ENCODE assay signal across 9 mouse cellular contexts in the genomic region with DNA sequence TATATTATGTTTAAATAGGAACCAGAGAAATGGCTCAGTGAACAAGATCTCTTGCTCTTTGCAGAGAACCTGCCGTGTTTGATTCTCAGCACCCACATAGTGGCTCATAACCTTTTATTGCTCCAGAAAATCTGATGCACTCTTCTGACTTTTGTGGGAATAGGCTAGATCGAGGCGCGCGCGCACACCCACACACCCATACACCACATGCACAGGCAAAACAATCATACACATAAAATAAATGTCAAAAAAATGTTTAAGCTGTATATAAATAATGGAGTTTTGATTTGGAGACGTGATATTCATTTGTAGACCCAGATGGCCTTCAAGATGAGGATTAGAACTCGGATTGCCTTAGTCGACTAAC. TPM values are rescaled to one million over a fixed set of nuclear protein-coding genes. Genes with fewer than 3 reads are reported as not detected.
A peak's percentile ranks its signal among the peaks of the same experiment; 100 is the strongest.
DNase-seq lines count a peak whose midpoint lies in the region; ATAC-seq and TF ChIP-seq lines count a peak whose summit lies in the region.
"Had no signal": no experiment of that assay in that cellular context is flagged by ENCODE, and none has a peak within 500 bp of the region (broad histone marks: within the 10 kb centered on the region; RNA-seq: fewer than 3 reads in every experiment).

No protein-coding gene starts in this region.

- H3K27me3 ChIP-seq in heart, postnatal 0 days (ENCODE audit: control insufficient read depth, insufficient read depth, low read length) = peaks cover 21% of the 10 kb centered on the region
- H3K27me3 ChIP-seq in hindbrain, embryonic 16.5 days (replicated peaks; ENCODE audit: control insufficient read depth, insufficient read depth, low read length) = peaks cover 24% of the 10 kb centered on the region
- peaks cover 37% of the 10 kb centered on the region for H3K27me3 ChIP-seq in midbrain, embryonic 15.5 days (replicated peaks)

- WGBS in heart, postnatal 0 days = 28% methylated on average over 9 of the region's 9 CpGs
- 23% methylated on average over 9 of the region's 9 CpGs for WGBS in hindbrain, embryonic 16.5 days
- WGBS in midbrain, embryonic 15.5 days = 32% methylated on average over 9 of the region's 9 CpGs

- no peak for TF ChIP-seq EP300 in heart, postnatal 0 days (IDR thresholded peaks at IDR 0.05; ENCODE audit: low read depth)

- TF ChIP-seq CTCF in heart, postnatal 0 days (IDR thresholded peaks at IDR 0.05; ENCODE audit: low read depth) = no peak

- intact Hi-C loops in heart, postnatal 14 days (cut with DNase I) = loop anchor here (10.0 kb wide), 1 partner anchor 343 kb away; a partner anchor contains a TSS

- peak overlapping the region; percentile 82 for H3K4me2 ChIP-seq in heart, postnatal 0 days (ENCODE audit: low read depth, low read length)
- H3K4me2 ChIP-seq in hindbrain, embryonic 16.5 days (ENCODE audit: low read length) = peak overlapping the region; percentile 72
- H3K4me2 ChIP-seq in midbrain, embryonic 15.5 days = peak overlapping the region; percentile 63

- H3K36me3 ChIP-seq in heart, postnatal 0 days (replicated peaks; ENCODE audit: control insufficient read depth, insufficient read depth, low read length) = peaks cover 15% of the 10 kb centered on the region
- peaks cover 9% of the 10 kb centered on the region for H3K36me3 ChIP-seq in hindbrain, embryonic 16.5 days (ENCODE audit: control insufficient read depth, insufficient read depth, low read length)
- peaks cover 9% of the 10 kb centered on the region for H3K36me3 ChIP-seq in midbrain, embryonic 15.5 days (replicated peaks)

- peaks cover 6% of the 10 kb centered on the region for H3K4me1 ChIP-seq in heart, postnatal 0 days (ENCODE audit: control insufficient read depth, insufficient read depth)
- H3K4me1 ChIP-seq in brown adipose tissue, adult 24 weeks (ENCODE audit: control insufficient read depth, insufficient read depth, insufficient read length, low read length) = peaks cover 5% of the 10 kb centered on the region; the same call in 1 of the 2 replicates
- H3K4me1 ChIP-seq in hindbrain, embryonic 16.5 days (ENCODE audit: control insufficient read depth, insufficient read depth, low read depth, low read length) = peaks cover 15% of the 10 kb centered on the region
- peaks cover 21% of the 10 kb centered on the region for H3K4me1 ChIP-seq in midbrain, embryonic 15.5 days

- H3K27ac ChIP-seq in heart, postnatal 0 days (ENCODE audit: low read depth) = no peak overlapping the region
- H3K27ac ChIP-seq in brown adipose tissue, adult 24 weeks (replicated peaks; ENCODE audit: low read depth, low read length) = no peak overlapping the region
- H3K27ac ChIP-seq in hindbrain, embryonic 16.5 days (ENCODE audit: low read depth, low read length) = no peak overlapping the region
- peak overlapping the region; percentile 94 for H3K27ac ChIP-seq in midbrain, embryonic 15.5 days

- ATAC-seq in heart, postnatal 0 days (ENCODE audit: insufficient read depth, low read depth) = no peak
- peak; percentile 13 for ATAC-seq in hindbrain, embryonic 16.5 days
- peak; percentile 51 for ATAC-seq in midbrain, embryonic 15.5 days (replicated peaks)

- no peak for DNase-seq in heart, postnatal 0 days (ENCODE audit: low spot score)
- DNase-seq in heart, postnatal 14 days = no peak
- DNase-seq in thymus, postnatal 36 days = no peak
- DNase-seq in adrenal gland, adult (ENCODE audit: inconsistent age in 2 of 2, low spot score in 1 of 2) = no peak
- DNase-seq in cerebellum, postnatal 36 days = no peak

- H3K9me3 ChIP-seq in heart, postnatal 0 days (replicated peaks; ENCODE audit: control insufficient read depth, low read length) = no peaks in the 10 kb centered on the region
- H3K9me3 ChIP-seq in hindbrain, embryonic 16.5 days (ENCODE audit: control insufficient read depth, low read length) = no peaks in the 10 kb centered on the region
- no peaks in the 10 kb centered on the region for H3K9me3 ChIP-seq in midbrain, embryonic 15.5 days

- H3K9ac ChIP-seq in heart, postnatal 0 days (replicated peaks; ENCODE audit: low read depth, low read length) = no peak overlapping the region
- peak overlapping the region; percentile 91 for H3K9ac ChIP-seq in hindbrain, embryonic 16.5 days (ENCODE audit: low read depth, low read length)
- H3K9ac ChIP-seq in midbrain, embryonic 15.5 days = peak overlapping the region; percentile 84

- H3K4me3 ChIP-seq in heart, postnatal 0 days (ENCODE audit: low read depth, low read length) = peak overlapping the region; percentile 98
- H3K4me3 ChIP-seq in brown adipose tissue, adult 24 weeks (ENCODE audit: insufficient read depth, low read depth, low read length) = peak overlapping the region; percentile 91
- peak overlapping the region; percentile 96 for H3K4me3 ChIP-seq in hindbrain, embryonic 16.5 days (ENCODE audit: low read length)
- peak overlapping the region; percentile 84 for H3K4me3 ChIP-seq in midbrain, embryonic 15.5 days

RNA-seq across cellular contexts. Expression of a gene that starts 0.4 kb away (rescaled TPM):
- 22.4 and 27.3 TPM in 2 replicates for total RNA-seq in heart, postnatal 0 days (2014; rRNA removed; ENCODE audit: low replicate concordance)
- polyA plus RNA-seq in heart, postnatal 0 days (2015; fragmentation: Nextera tagmentation; extraction: Ambion mirVana) = 21.8 and 23.3 TPM in 2 replicates
- total RNA-seq in heart, postnatal 14 days (2021) = 10 to 100 TPM; 20.6 to 23.5 TPM
- polyA plus RNA-seq in brown adipose tissue, adult 24 weeks (2012; ENCODE audit: insufficient read depth, insufficient read length, missing spikeins) = 42.2 and 44.6 TPM in 2 replicates
- polyA plus RNA-seq in hindbrain, embryonic 16.5 days (2015; fragmentation: Nextera tagmentation; extraction: Ambion mirVana) = 27.9 and 30.0 TPM in 2 replicates
- 28.8 and 30.8 TPM in 2 replicates for polyA plus RNA-seq in midbrain, embryonic 15.5 days (2015; fragmentation: Nextera tagmentation; extraction: Ambion mirVana)

RNA-seq across cellular contexts. Expression of a gene that starts 1.0 kb away (rescaled TPM):
- not detected in 2 replicates for total RNA-seq in heart, postnatal 0 days (2014; rRNA removed; ENCODE audit: low replicate concordance)
- 0.63 and 0.74 TPM in 2 replicates for polyA plus RNA-seq in heart, postnatal 0 days (2015; fragmentation: Nextera tagmentation; extraction: Ambion mirVana)
- total RNA-seq in heart, postnatal 14 days (2021) = not detected
- not detected in 2 replicates for polyA plus RNA-seq in brown adipose tissue, adult 24 weeks (2012; ENCODE audit: insufficient read depth, insufficient read length, missing spikeins)
- polyA plus RNA-seq in hindbrain, embryonic 16.5 days (2015; fragmentation: Nextera tagmentation; extraction: Ambion mirVana) = 1.8 and 2.3 TPM in 2 replicates
- polyA plus RNA-seq in midbrain, embryonic 15.5 days (2015; fragmentation: Nextera tagmentation; extraction: Ambion mirVana) = 2.2 and 2.4 TPM in 2 replicates
- total RNA-seq: neutrophil, adult 5-6 weeks had no signal

RNA-seq across cellular contexts. Expression of a gene that starts 4.6 kb away (rescaled TPM):
- 1.0 and 1.5 TPM in 2 replicates for total RNA-seq in heart, postnatal 0 days (2014; rRNA removed; ENCODE audit: low replicate concordance)
- 0.82 and 0.83 TPM in 2 replicates for polyA plus RNA-seq in heart, postnatal 0 days (2015; fragmentation: Nextera tagmentation; extraction: Ambion mirVana)
- total RNA-seq in heart, postnatal 14 days (2021) = under 1 TPM; 0.45 to 0.68 TPM
- 0.32 and 0.67 TPM in 2 replicates for polyA plus RNA-seq in brown adipose tissue, adult 24 weeks (2012; ENCODE audit: insufficient read depth, insufficient read length, missing spikeins)
- polyA plus RNA-seq in hindbrain, embryonic 16.5 days (2015; fragmentation: Nextera tagmentation; extraction: Ambion mirVana) = 0.54 and 0.79 TPM in 2 replicates
- polyA plus RNA-seq in midbrain, embryonic 15.5 days (2015; fragmentation: Nextera tagmentation; extraction: Ambion mirVana) = 0.68 and 0.80 TPM in 2 replicates

RNA-seq across cellular contexts. Expression of a gene that starts 41.4 kb away (rescaled TPM):
- 7,011 and 7,051 TPM in 2 replicates for total RNA-seq in heart, postnatal 0 days (2014; rRNA removed; ENCODE audit: low replicate concordance)
- 2,146 and 2,221 TPM in 2 replicates for polyA plus RNA-seq in heart, postnatal 0 days (2015; fragmentation: Nextera tagmentation; extraction: Ambion mirVana)
- total RNA-seq in heart, postnatal 14 days (2021) = 1,000 to 10,000 TPM; 1,986 to 2,287 TPM
- 3,256 and 3,366 TPM in 2 replicates for polyA plus RNA-seq in brown adipose tissue, adult 24 weeks (2012; ENCODE audit: insufficient read depth, insufficient read length, missing spikeins)
- 2,954 and 2,983 TPM in 2 replicates for polyA plus RNA-seq in hindbrain, embryonic 16.5 days (2015; fragmentation: Nextera tagmentation; extraction: Ambion mirVana)
- polyA plus RNA-seq in midbrain, embryonic 15.5 days (2015; fragmentation: Nextera tagmentation; extraction: Ambion mirVana) = 3,193 and 3,214 TPM in 2 replicates

RNA-seq across cellular contexts. Expression of a gene that starts 52.0 kb away (rescaled TPM):
- not detected in 2 replicates for total RNA-seq in heart, postnatal 0 days (2014; rRNA removed; ENCODE audit: low replicate concordance)
- polyA plus RNA-seq in heart, postnatal 0 days (2015; fragmentation: Nextera tagmentation; extraction: Ambion mirVana) = not detected in 2 replicates
- not detected for total RNA-seq in heart, postnatal 14 days (2021)
- not detected in 2 replicates for polyA plus RNA-seq in brown adipose tissue, adult 24 weeks (2012; ENCODE audit: insufficient read depth, insufficient read length, missing spikeins)
- 0.29 and 0.44 TPM in 2 replicates for polyA plus RNA-seq in hindbrain, embryonic 16.5 days (2015; fragmentation: Nextera tagmentation; extraction: Ambion mirVana)
- 0.41 and 0.47 TPM in 2 replicates for polyA plus RNA-seq in midbrain, embryonic 15.5 days (2015; fragmentation: Nextera tagmentation; extraction: Ambion mirVana)
